Mouse (Mus musculus) lung, adult 10 weeks (tissue): ENCODE data around the gene Afap1l2. TPM values are rescaled to one million over a fixed set of nuclear protein-coding genes. Genes with fewer than 3 reads are reported as not detected.

Source experiments
- polyA plus RNA-seq: library from polyadenylated mRNA; stranded (reverse); fragments of 350-450 nt; fragmentation: Illumina TruSeq; extraction: RNeasy Lipid Tissue Mini Kit (QIAGEN cat#74804); gene quantifications from one replicate; pipeline ENCODE4 v1.2.3, GENCODE M21; 2014; ENCODE audit warnings: low read depth, low replicate concordance; ENCODE audit not compliant: insufficient read depth

Gene Afap1l2
- polyA plus RNA-seq = 5.2 TPM

GRCm38 (mm10) chr19:57007781-57008710 lies at the start of gene Afap1l2:
Gene Afap1l2, minus strand, starts transcription at chr19:57008228.

GRCm38 (mm10) chr19:56873816-56874600 lies 134.0 kb downstream of the Afap1l2 start, which contains the start of gene Vwa2:
Gene Vwa2, plus strand, starts transcription at chr19:56874249.

Other genes with a start within 250 kb of the Afap1l2 start
- gene Ccdc186, start 186.0 kb downstream of the Afap1l2 start, polyA plus RNA-seq = 9.2 TPM
- not detected for gene Tdrd1, start 182.0 kb downstream of the Afap1l2 start, polyA plus RNA-seq
- not detected for gene Vwa2, start 134.0 kb downstream of the Afap1l2 start, polyA plus RNA-seq